ENCODE assay signal across 9 mouse cellular contexts in the genomic region with DNA sequence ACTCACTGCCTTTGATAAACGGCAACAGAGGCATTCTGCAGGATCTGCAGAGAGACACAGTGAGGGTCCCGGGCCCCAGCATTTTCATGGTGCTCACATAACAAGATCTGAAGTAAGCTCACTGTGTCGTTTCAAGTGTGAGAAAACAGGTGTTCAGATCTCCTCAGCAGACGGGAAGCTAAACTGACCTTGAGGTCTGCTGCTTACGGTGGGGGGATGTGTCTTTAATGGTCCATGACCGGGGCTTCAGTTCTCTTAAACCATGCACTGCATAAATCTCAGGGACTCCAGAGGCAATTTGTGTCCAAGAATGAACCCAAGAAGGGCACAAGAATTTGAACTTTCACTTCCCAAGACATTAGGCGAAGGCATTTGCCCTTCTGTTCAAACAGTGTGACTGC.
DNase-seq lines count a peak whose midpoint lies in the region; ATAC-seq and TF ChIP-seq lines count a peak whose summit lies in the region.
"Had no signal": no experiment of that assay in that cellular context is flagged by ENCODE, and none has a peak within 500 bp of the region (broad histone marks: within the 10 kb centered on the region; RNA-seq: fewer than 3 reads in every experiment).

No protein-coding gene starts in this region.

- no peaks in the 10 kb centered on the region for H3K36me3 ChIP-seq in hindbrain, embryonic 10.5 days
- H3K36me3 ChIP-seq in hindbrain, embryonic 12.5 days, result no peaks in the 10 kb centered on the region
- no peaks in the 10 kb centered on the region for H3K36me3 ChIP-seq in kidney, adult 2 months (ENCODE audit: control insufficient read depth, insufficient read depth, low read length)
- H3K36me3 ChIP-seq in limb, embryonic 15.5 days, result no peaks in the 10 kb centered on the region
- H3K36me3 ChIP-seq: heart, embryonic 13.5 days had no signal

- H3K27me3 ChIP-seq in hindbrain, embryonic 10.5 days (ENCODE audit: insufficient read depth, poor library complexity, severe bottlenecking), result no peaks in the 10 kb centered on the region
- no peaks in the 10 kb centered on the region for H3K27me3 ChIP-seq in hindbrain, embryonic 12.5 days
- no peaks in the 10 kb centered on the region for H3K27me3 ChIP-seq in kidney, adult 2 months (replicated peaks; ENCODE audit: control insufficient read depth, insufficient read depth, low read length)
- H3K27me3 ChIP-seq in limb, embryonic 15.5 days, result no peaks in the 10 kb centered on the region
- H3K27me3 ChIP-seq: heart, embryonic 13.5 days had no signal

- ATAC-seq in hindbrain, embryonic 12.5 days (ENCODE audit: low FRiP score), result no peak
- no peak for ATAC-seq in limb, embryonic 15.5 days (ENCODE audit: insufficient number of reproducible peaks, low FRiP score, low TSS enrichment, low read depth)

- peak overlapping the region; percentile 47 for H3K27ac ChIP-seq in hindbrain, embryonic 10.5 days
- no peak overlapping the region for H3K27ac ChIP-seq in hindbrain, embryonic 12.5 days
- H3K27ac ChIP-seq in kidney, adult 2 months (ENCODE audit: insufficient read depth, low read depth, low read length), result peak overlapping the region; percentile 39
- H3K27ac ChIP-seq in limb, embryonic 15.5 days, result peak overlapping the region; percentile 28; the same call in 1 of the 2 replicates
- H3K27ac ChIP-seq: heart, embryonic 13.5 days had no signal

- 29% methylated on average over 7 of the region's 7 CpGs for WGBS in hindbrain, embryonic 10.5 days
- 20% methylated on average over 7 of the region's 7 CpGs for WGBS in hindbrain, embryonic 12.5 days
- WGBS in kidney, adult 2 months, result 21% methylated on average over 7 of the region's 7 CpGs
- 23% methylated on average over 7 of the region's 7 CpGs for WGBS in limb, embryonic 15.5 days

- H3K4me3 ChIP-seq in hindbrain, embryonic 10.5 days, result no peak overlapping the region
- H3K4me3 ChIP-seq in hindbrain, embryonic 12.5 days, result no peak overlapping the region
- no peak overlapping the region for H3K4me3 ChIP-seq in kidney, adult 2 months (ENCODE audit: insufficient read depth, low read depth, low read length)
- no peak overlapping the region for H3K4me3 ChIP-seq in limb, embryonic 15.5 days
- H3K4me3 ChIP-seq: heart, embryonic 13.5 days had no signal

- H3K9ac ChIP-seq in hindbrain, embryonic 12.5 days, result no peak overlapping the region
- no peak overlapping the region for H3K9ac ChIP-seq in limb, embryonic 15.5 days
- H3K9ac ChIP-seq: heart, embryonic 13.5 days had no signal

- DNase-seq in hindbrain, embryonic 10.5 days (ENCODE audit: low spot score), result peak; percentile 31
- DNase-seq in adipocyte (ENCODE audit: low spot score), result peak; percentile 53
- peak; percentile 69 for DNase-seq in kidney, adult 2 months
- DNase-seq in left cerebral cortex, adult 8-10 months (ENCODE audit: low spot score in 2 of 2), result no peak
- DNase-seq in gastrocnemius, postnatal 10 days, result no peak
- no peak for DNase-seq in urinary bladder, postnatal 25 days (ENCODE audit: low spot score)

- TF ChIP-seq POLR2A in kidney, adult 2 months (IDR thresholded peaks at IDR 0.05; ENCODE audit: low read depth, low read length), result no peak

- H3K4me2 ChIP-seq in hindbrain, embryonic 12.5 days (replicated peaks), result no peak overlapping the region
- H3K4me2 ChIP-seq in limb, embryonic 15.5 days, result no peak overlapping the region
- H3K4me2 ChIP-seq: heart, embryonic 13.5 days had no signal

- no peak for TF ChIP-seq CTCF in kidney, adult 2 months (conservative IDR thresholded peaks at IDR 0.05; ENCODE audit: insufficient read depth, insufficient read length, low read depth, low read length)

- H3K4me1 ChIP-seq in hindbrain, embryonic 10.5 days (replicated peaks), result peaks cover 11% of the 10 kb centered on the region
- H3K4me1 ChIP-seq in hindbrain, embryonic 12.5 days, result peaks cover 2% of the 10 kb centered on the region; the same call in 1 of the 2 replicates
- H3K4me1 ChIP-seq in kidney, adult 2 months (ENCODE audit: control insufficient read depth, insufficient read depth, low read length), result peaks cover 4% of the 10 kb centered on the region; the same call in 1 of the 2 replicates
- peaks cover 12% of the 10 kb centered on the region for H3K4me1 ChIP-seq in limb, embryonic 15.5 days

- no peaks in the 10 kb centered on the region for H3K9me3 ChIP-seq in hindbrain, embryonic 10.5 days
- H3K9me3 ChIP-seq in hindbrain, embryonic 12.5 days (replicated peaks), result no peaks in the 10 kb centered on the region
- H3K9me3 ChIP-seq in limb, embryonic 15.5 days, result no peaks in the 10 kb centered on the region
- H3K9me3 ChIP-seq: heart, embryonic 13.5 days had no signal

Comparison
In these comparisons a context has a peak if more than half of its experiments do, and no peak if none do; other contexts are left out.
1. DNase-seq: peak in hindbrain, embryonic 10.5 days (single experiment), adipocyte (single experiment) and kidney, adult 2 months (single experiment); none in left cerebral cortex, adult 8-10 months (0 of 2), gastrocnemius, postnatal 10 days (single experiment) and urinary bladder, postnatal 25 days (single experiment).